Mouse (Mus musculus) limb, embryonic 12.5 days (tissue): ENCODE data around the gene Tti1. TPM values are rescaled to one million over a fixed set of nuclear protein-coding genes. Genes with fewer than 3 reads are reported as not detected.

Source experiments
- ATAC-seq: fragments of 200-750 bp; cut with Nextera tagmentation; 2 replicates; pipeline ENCODE4 v1.8.0; 2017; ENCODE audit warnings: low read depth, moderate TSS enrichment; ENCODE audit not compliant: insufficient number of reproducible peaks, insufficient read depth, low FRiP score, low TSS enrichment
- H3K27ac ChIP-seq: fragments of 300-500 bp; sonication (generic); 2 replicates; pipeline ENCODE4 v1.5.1; 2016; ENCODE audit warnings: mild to moderate bottlenecking, moderate library complexity
- H3K27me3 ChIP-seq: fragments of 300-500 bp; sonication (generic); 2 replicates; pipeline ENCODE4 v1.6.1; 2016; ENCODE audit warnings: mild to moderate bottlenecking, moderate library complexity
- H3K36me3 ChIP-seq: fragments of 300-500 bp; sonication (generic); 2 replicates; pipeline ENCODE4 v1.6.1; 2016; ENCODE audit warnings: mild to moderate bottlenecking, moderate library complexity
- H3K4me1 ChIP-seq: fragments of 300-500 bp; sonication (generic); replicated peaks from 2 replicates; pipeline ENCODE4 v1.6.1; 2016
- H3K4me2 ChIP-seq: fragments of 300-500 bp; sonication (generic); 2 replicates; pipeline ENCODE4 v1.6.1; 2016; ENCODE audit warnings: mild to moderate bottlenecking, moderate library complexity
- H3K4me3 ChIP-seq: fragments of 300-500 bp; sonication (generic); replicated peaks from 2 replicates; pipeline ENCODE4 v1.5.1; 2016; ENCODE audit warnings: mild to moderate bottlenecking
- H3K9ac ChIP-seq: fragments of 300-500 bp; sonication (generic); replicated peaks from 2 replicates; pipeline ENCODE4 v1.6.1; 2016; ENCODE audit warnings: mild to moderate bottlenecking, moderate library complexity
- H3K9me3 ChIP-seq: fragments of 300-500 bp; sonication (generic); 2 replicates; pipeline ENCODE4 v1.6.1; 2016; ENCODE audit warnings: mild to moderate bottlenecking, moderate library complexity
- WGBS: fragments of 180-500 bp; shearing (Covaris S2); methylation state at CpG from one replicate; pipeline ENCODE4 v1.1.7; 2016; 5-methylcytosine and 5-hydroxymethylcytosine counted together
- polyA plus RNA-seq: library from polyadenylated mRNA; unstranded; fragments of >200 nt; fragmentation: Nextera tagmentation; extraction: Ambion mirVana; gene quantifications from 2 replicates; pipeline ENCODE4 v1.2.1, GENCODE M21; 2016

The Tti1 gene
- polyA plus RNA-seq, 1 experiment from 2014 or later = 28.1 TPM

GRCm38 (mm10) chr2:157998817-157999216 is 29.4 kb downstream of the Tti1 start:
- Histone ChIP-seq H3K9ac (no peak overlapping the region), H3K4me2 (no peak overlapping the region), H3K36me3 (peaks cover 67% of the 10 kb centered on the region), H3K9me3 (no peaks in the 10 kb centered on the region), H3K27ac (no peak overlapping the region), H3K27me3 (no peaks in the 10 kb centered on the region), H3K4me1 (no peaks in the 10 kb centered on the region), H3K4me3 (no peak overlapping the region)
- ATAC-seq = no peak
- 90% methylated on average over 3 of the region's 3 CpGs for WGBS

- WGBS = 93% methylated on average over 4 of the region's 4 CpGs
Observed at GRCm38 (mm10) chr2:157992501-157992900, 35.7 kb downstream of the Tti1 start.

GRCm38 (mm10) chr2:157991026-157991425 is 37.2 kb downstream of the Tti1 start:
- no peak overlapping the region for H3K4me2 ChIP-seq
- no peak for ATAC-seq
- no peaks in the 10 kb centered on the region for H3K4me1 ChIP-seq
- no peaks in the 10 kb centered on the region for H3K9me3 ChIP-seq
- no peak overlapping the region for H3K4me3 ChIP-seq
- peaks cover 74% of the 10 kb centered on the region for H3K36me3 ChIP-seq
- WGBS = 58% methylated on average over 6 of the region's 6 CpGs
- no peak overlapping the region for H3K27ac ChIP-seq
- H3K27me3 ChIP-seq = no peaks in the 10 kb centered on the region
- H3K9ac ChIP-seq = no peak overlapping the region

More at GRCm38 (mm10) chr2:157992501-157992900, 35.7 kb downstream of the Tti1 start:
- Histone ChIP-seq H3K27me3 (no peaks in the 10 kb centered on the region), H3K4me1 (no peaks in the 10 kb centered on the region), H3K4me3 (no peak overlapping the region), H3K9ac (no peak overlapping the region), H3K9me3 (no peaks in the 10 kb centered on the region), H3K27ac (no peak overlapping the region), H3K4me2 (no peak overlapping the region), H3K36me3 (peaks cover 77% of the 10 kb centered on the region)
- ATAC-seq = no peak

GRCm38 (mm10) chr2:157989946-157990345 is 38.3 kb downstream of the Tti1 start:
- WGBS = 59% methylated on average over 2 of the region's 2 CpGs
- no peaks in the 10 kb centered on the region for H3K4me1 ChIP-seq
- H3K27me3 ChIP-seq = no peaks in the 10 kb centered on the region
- peaks cover 66% of the 10 kb centered on the region for H3K36me3 ChIP-seq
- ATAC-seq = no peak
- no peak overlapping the region for H3K4me3 ChIP-seq
- H3K27ac ChIP-seq = no peak overlapping the region
- H3K9ac ChIP-seq = no peak overlapping the region
- H3K9me3 ChIP-seq = no peaks in the 10 kb centered on the region
- H3K4me2 ChIP-seq = no peak overlapping the region

- peaks cover 52% of the 10 kb centered on the region for H3K36me3 ChIP-seq
- H3K4me2 ChIP-seq = no peak overlapping the region
- H3K4me1 ChIP-seq = no peaks in the 10 kb centered on the region
- no peaks in the 10 kb centered on the region for H3K9me3 ChIP-seq
- no peak for ATAC-seq
- 78% methylated on average over 7 of the region's 7 CpGs for WGBS
- no peak overlapping the region for H3K4me3 ChIP-seq
- H3K27me3 ChIP-seq = no peaks in the 10 kb centered on the region
- H3K9ac ChIP-seq = no peak overlapping the region
- H3K27ac ChIP-seq = no peak overlapping the region
Observed at GRCm38 (mm10) chr2:157988416-157989190, 39.6 kb downstream of the Tti1 start.

DNA sequence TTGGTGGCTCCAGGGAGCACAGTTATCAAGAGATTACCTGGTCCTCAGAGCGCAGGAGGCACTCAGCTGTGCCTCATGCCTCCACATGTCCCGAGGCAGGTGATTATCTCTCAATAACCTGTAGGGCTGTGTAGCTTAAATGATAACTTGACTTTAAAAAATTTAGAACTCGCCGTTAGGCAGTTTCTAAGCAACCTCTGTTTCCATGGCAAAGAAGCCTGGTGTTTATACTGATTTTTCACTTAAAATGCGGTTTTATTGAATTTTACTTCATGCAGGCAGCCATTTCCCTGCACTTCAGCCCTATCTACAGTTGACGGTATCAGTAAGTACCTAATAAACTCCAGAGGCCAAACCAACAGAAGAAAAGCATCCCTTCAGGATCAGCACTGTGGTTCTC is 42.0 kb downstream of the Tti1 start:
- Histone ChIP-seq H3K4me3 (no peak overlapping the region), H3K9ac (no peak overlapping the region), H3K27me3 (no peaks in the 10 kb centered on the region), H3K36me3 (peaks cover 45% of the 10 kb centered on the region), H3K4me2 (no peak overlapping the region), H3K4me1 (no peaks in the 10 kb centered on the region), H3K27ac (no peak overlapping the region), H3K9me3 (no peaks in the 10 kb centered on the region)
- ATAC-seq = no peak
- WGBS = 89% methylated on average over 6 of the region's 6 CpGs

DNA sequence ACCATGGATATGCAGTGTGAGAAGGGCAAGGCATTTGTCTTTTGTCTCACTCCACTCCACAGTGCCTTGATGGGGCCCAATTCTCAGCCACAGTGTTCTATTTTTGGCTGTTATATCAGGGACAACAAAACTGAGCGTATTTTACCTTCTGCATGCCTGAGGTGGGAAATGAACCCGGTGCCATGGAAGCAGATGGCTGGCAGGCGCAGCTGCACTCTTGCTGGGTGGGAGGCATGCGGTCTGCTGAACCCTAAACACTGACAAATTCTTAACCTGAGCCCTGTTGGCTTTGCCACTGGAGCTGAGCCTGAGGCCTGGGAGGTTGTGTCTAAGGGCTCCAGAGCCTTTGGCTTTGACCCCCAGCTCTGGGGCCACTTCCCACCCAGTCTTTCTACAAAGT is 42.6 kb downstream of the Tti1 start:
- H3K9ac ChIP-seq = no peak overlapping the region
- H3K4me3 ChIP-seq = no peak overlapping the region
- H3K4me2 ChIP-seq = no peak overlapping the region
- no peak for ATAC-seq
- WGBS = 88% methylated on average over 4 of the region's 4 CpGs
- H3K36me3 ChIP-seq = peaks cover 46% of the 10 kb centered on the region
- H3K4me1 ChIP-seq = no peaks in the 10 kb centered on the region
- no peaks in the 10 kb centered on the region for H3K9me3 ChIP-seq
- no peak overlapping the region for H3K27ac ChIP-seq
- H3K27me3 ChIP-seq = no peaks in the 10 kb centered on the region

GRCm38 (mm10) chr2:157983276-157983675 is 45.0 kb downstream of the Tti1 start:
- 77% methylated on average over 4 of the region's 4 CpGs for WGBS
- peaks cover 35% of the 10 kb centered on the region for H3K36me3 ChIP-seq

DNA sequence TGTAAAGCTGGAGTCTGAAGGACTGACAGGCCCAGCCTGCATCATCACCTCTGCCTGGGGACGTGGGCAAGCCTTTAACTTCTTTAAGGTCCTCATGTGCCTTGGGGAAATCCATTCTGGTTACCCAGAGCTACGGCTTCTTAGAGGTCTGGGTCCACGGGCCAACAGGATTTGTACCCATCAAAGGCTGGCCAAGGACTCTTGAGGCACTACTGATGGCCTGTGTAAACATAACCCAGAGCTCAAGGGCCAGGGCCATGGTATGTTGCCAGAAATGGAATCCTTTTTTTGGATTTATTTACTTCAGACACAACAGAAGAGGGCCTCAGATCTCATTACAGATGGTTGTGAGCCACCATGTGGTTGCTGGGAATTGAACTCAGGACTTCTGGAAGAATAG is 45.5 kb downstream of the Tti1 start:
- Histone ChIP-seq H3K9ac (no peak overlapping the region), H3K9me3 (no peaks in the 10 kb centered on the region), H3K4me1 (no peaks in the 10 kb centered on the region), H3K4me3 (no peak overlapping the region), H3K27me3 (no peaks in the 10 kb centered on the region), H3K4me2 (no peak overlapping the region), H3K36me3 (peaks cover 35% of the 10 kb centered on the region), H3K27ac (no peak overlapping the region)
- 87% methylated on average over 3 of the region's 3 CpGs for WGBS
- ATAC-seq = no peak

More at GRCm38 (mm10) chr2:157983276-157983675, 45.0 kb downstream of the Tti1 start:
- Histone ChIP-seq H3K27me3 (no peaks in the 10 kb centered on the region), H3K9me3 (no peaks in the 10 kb centered on the region), H3K27ac (no peak overlapping the region), H3K9ac (no peak overlapping the region), H3K4me1 (no peaks in the 10 kb centered on the region), H3K4me2 (no peak overlapping the region), H3K4me3 (no peak overlapping the region)
- no peak for ATAC-seq

DNA sequence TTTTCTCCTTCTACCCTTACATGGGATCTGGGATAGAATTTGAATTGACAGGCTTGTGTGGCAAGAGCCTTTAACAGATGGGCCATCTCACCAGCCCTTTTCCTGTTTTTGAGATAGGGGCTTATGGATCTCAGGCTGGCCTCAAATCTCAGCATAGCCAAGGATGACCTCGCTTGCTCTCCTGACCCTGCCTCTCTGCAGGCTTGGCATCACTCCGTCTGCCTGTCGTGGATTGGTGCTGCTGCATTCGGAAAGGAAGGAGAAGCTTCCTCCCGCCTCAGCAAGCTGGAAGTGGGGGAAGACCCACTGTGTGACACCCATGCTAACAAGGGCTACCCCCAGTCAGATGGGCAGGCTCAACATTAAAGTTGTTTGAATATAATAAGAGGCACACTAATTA is 49.0 kb downstream of the Tti1 start:
- Histone ChIP-seq H3K27me3 (peaks cover 18% of the 10 kb centered on the region), H3K4me3 (no peak overlapping the region), H3K9ac (no peak overlapping the region), H3K9me3 (no peaks in the 10 kb centered on the region), H3K36me3 (peaks cover 21% of the 10 kb centered on the region; the same call in 1 of the 2 replicates), H3K4me2 (no peak overlapping the region), H3K4me1 (peaks cover 21% of the 10 kb centered on the region), H3K27ac (no peak overlapping the region)
- 65% methylated on average over 5 of the region's 5 CpGs for WGBS
- ATAC-seq = no peak

GRCm38 (mm10) chr2:157975595-157975994 is 52.6 kb downstream of the Tti1 start:
- WGBS = 2% methylated on average over 7 of the region's 7 CpGs
- Histone ChIP-seq H3K27ac (no peak overlapping the region), H3K9me3 (no peaks in the 10 kb centered on the region), H3K36me3 (peaks cover under 1% of the 10 kb centered on the region; the same call in 1 of the 2 replicates), H3K4me1 (peaks cover 22% of the 10 kb centered on the region), H3K9ac (peak overlapping the region; percentile 24; the same call in 1 of the 2 replicates), H3K27me3 (peaks cover 23% of the 10 kb centered on the region), H3K4me2 (peak overlapping the region; percentile 46), H3K4me3 (0 out of 2 replicates have a peak overlapping the region, but pooled peaks have one; percentile 13)
- ATAC-seq = no peak
